Mouse (Mus musculus): ENCODE results near the gene Ica1. TPM values are rescaled to one million over a fixed set of nuclear protein-coding genes. Genes with fewer than 3 reads are reported as not detected.
A peak's percentile ranks its signal among the peaks of the same experiment; 100 is the strongest.

The Ica1 gene
- polyA plus RNA-seq, 1 experiment from 2014 or later, result 14.5 TPM

- no peaks in the 10 kb centered on the region for H3K9me3 ChIP-seq (ENCODE audit: control insufficient read depth, low read length)
- no peak overlapping the region for H3K4me2 ChIP-seq
- H3K27ac ChIP-seq (ENCODE audit: low read depth, low read length), result no peak overlapping the region
- no peaks in the 10 kb centered on the region for H3K36me3 ChIP-seq (ENCODE audit: control insufficient read depth, insufficient read depth, low read length)
- H3K9ac ChIP-seq (ENCODE audit: low read depth, low read length), result no peak overlapping the region
- H3K4me1 ChIP-seq (replicated peaks; ENCODE audit: control insufficient read depth, insufficient read depth, low read length), result no peaks in the 10 kb centered on the region; the same call in 1 of the 2 replicates
- no peaks in the 10 kb centered on the region for H3K27me3 ChIP-seq (replicated peaks; ENCODE audit: control insufficient read depth, insufficient read depth, low read length)
- ATAC-seq (replicated peaks; ENCODE audit: low FRiP score), result no peak
- H3K4me3 ChIP-seq (ENCODE audit: low read depth, low read length), result no peak overlapping the region
- no peak for DNase-seq (ENCODE audit: low spot score)
Measured at GRCm38 (mm10) chr6:8736493-8736820, 41.8 kb downstream of the Ica1 start.

- Histone ChIP-seq H3K36me3 (ENCODE audit: control insufficient read depth, insufficient read depth, low read length) (no peaks in the 10 kb centered on the region), H3K9ac (ENCODE audit: low read depth, low read length) (no peak overlapping the region), H3K4me2 (no peak overlapping the region), H3K4me1 (replicated peaks; ENCODE audit: control insufficient read depth, insufficient read depth, low read length) (no peaks in the 10 kb centered on the region; the same call in 1 of the 2 replicates), H3K4me3 (ENCODE audit: low read depth, low read length) (no peak overlapping the region), H3K27ac (ENCODE audit: low read depth, low read length) (no peak overlapping the region), H3K9me3 (ENCODE audit: control insufficient read depth, low read length) (no peaks in the 10 kb centered on the region), H3K27me3 (replicated peaks; ENCODE audit: control insufficient read depth, insufficient read depth, low read length) (no peaks in the 10 kb centered on the region)
- ATAC-seq (replicated peaks; ENCODE audit: low FRiP score) (peak; percentile 56; the same call in 1 of the 2 replicates), DNase-seq (ENCODE audit: low spot score) (no peak)
- WGBS, result 66% methylated on average over 8 of the region's 8 CpGs
Measured at GRCm38 (mm10) chr6:8735657-8736492, 42.4 kb downstream of the Ica1 start.

GRCm38 (mm10) chr6:8735044-8735443 is 43.2 kb downstream of the Ica1 start:
- Histone ChIP-seq H3K9me3 (ENCODE audit: control insufficient read depth, low read length) (no peaks in the 10 kb centered on the region), H3K27ac (ENCODE audit: low read depth, low read length) (no peak overlapping the region), H3K9ac (ENCODE audit: low read depth, low read length) (no peak overlapping the region), H3K4me3 (ENCODE audit: low read depth, low read length) (no peak overlapping the region), H3K4me2 (no peak overlapping the region), H3K4me1 (replicated peaks; ENCODE audit: control insufficient read depth, insufficient read depth, low read length) (no peaks in the 10 kb centered on the region; the same call in 1 of the 2 replicates), H3K27me3 (replicated peaks; ENCODE audit: control insufficient read depth, insufficient read depth, low read length) (no peaks in the 10 kb centered on the region), H3K36me3 (ENCODE audit: control insufficient read depth, insufficient read depth, low read length) (no peaks in the 10 kb centered on the region)
- DNase-seq (ENCODE audit: low spot score) (no peak), ATAC-seq (replicated peaks; ENCODE audit: low FRiP score) (no peak)
- 84% methylated on average over 3 of the region's 3 CpGs for WGBS

- ATAC-seq (replicated peaks; ENCODE audit: low FRiP score) (no peak), DNase-seq (ENCODE audit: low spot score) (no peak)
- Histone ChIP-seq H3K4me3 (ENCODE audit: low read depth, low read length) (no peak overlapping the region), H3K4me2 (no peak overlapping the region), H3K9ac (ENCODE audit: low read depth, low read length) (no peak overlapping the region), H3K4me1 (replicated peaks; ENCODE audit: control insufficient read depth, insufficient read depth, low read length) (no peaks in the 10 kb centered on the region; the same call in 1 of the 2 replicates), H3K36me3 (ENCODE audit: control insufficient read depth, insufficient read depth, low read length) (no peaks in the 10 kb centered on the region), H3K27me3 (replicated peaks; ENCODE audit: control insufficient read depth, insufficient read depth, low read length) (no peaks in the 10 kb centered on the region), H3K27ac (ENCODE audit: low read depth, low read length) (no peak overlapping the region), H3K9me3 (ENCODE audit: control insufficient read depth, low read length) (no peaks in the 10 kb centered on the region)
- WGBS, result 61% methylated on average over 5 of the region's 5 CpGs
Measured at GRCm38 (mm10) chr6:8732492-8732891, 45.8 kb downstream of the Ica1 start.

- no peaks in the 10 kb centered on the region; the same call in 1 of the 2 replicates for H3K4me1 ChIP-seq (replicated peaks; ENCODE audit: control insufficient read depth, insufficient read depth, low read length)
- DNase-seq (ENCODE audit: low spot score) (peak; percentile 32), ATAC-seq (replicated peaks; ENCODE audit: low FRiP score) (0 out of 2 replicates have a peak, but pooled peaks have one; percentile 52)
- no peak overlapping the region; the same call in 1 of the 2 replicates for H3K27ac ChIP-seq (ENCODE audit: low read depth, low read length)
- H3K27me3 ChIP-seq (replicated peaks; ENCODE audit: control insufficient read depth, insufficient read depth, low read length), result no peaks in the 10 kb centered on the region
- no peak overlapping the region for H3K4me3 ChIP-seq (ENCODE audit: low read depth, low read length)
- no peak overlapping the region for H3K4me2 ChIP-seq
- WGBS, result 53% methylated on average over 4 of the region's 4 CpGs
- no peak overlapping the region for H3K9ac ChIP-seq (ENCODE audit: low read depth, low read length)
- H3K9me3 ChIP-seq (ENCODE audit: control insufficient read depth, low read length), result no peaks in the 10 kb centered on the region
- no peaks in the 10 kb centered on the region for H3K36me3 ChIP-seq (ENCODE audit: control insufficient read depth, insufficient read depth, low read length)
Measured at GRCm38 (mm10) chr6:8731656-8732191, 46.6 kb downstream of the Ica1 start.

GRCm38 (mm10) chr6:8730433-8730832 is 47.9 kb downstream of the Ica1 start:
- DNase-seq (ENCODE audit: low spot score), result no peak
- Histone ChIP-seq H3K9ac (ENCODE audit: low read depth, low read length) (no peak overlapping the region), H3K9me3 (ENCODE audit: control insufficient read depth, low read length) (no peaks in the 10 kb centered on the region), H3K27ac (ENCODE audit: low read depth, low read length) (no peak overlapping the region), H3K36me3 (ENCODE audit: control insufficient read depth, insufficient read depth, low read length) (no peaks in the 10 kb centered on the region), H3K27me3 (replicated peaks; ENCODE audit: control insufficient read depth, insufficient read depth, low read length) (no peaks in the 10 kb centered on the region), H3K4me3 (ENCODE audit: low read depth, low read length) (no peak overlapping the region), H3K4me2 (no peak overlapping the region), H3K4me1 (replicated peaks; ENCODE audit: control insufficient read depth, insufficient read depth, low read length) (no peaks in the 10 kb centered on the region; the same call in 1 of the 2 replicates)
- WGBS, result 76% methylated on average over 2 of the region's 2 CpGs
- no peak for ATAC-seq (replicated peaks; ENCODE audit: low FRiP score)

GRCm38 (mm10) chr6:8727806-8728205 is 50.5 kb downstream of the Ica1 start:
- Histone ChIP-seq H3K36me3 (ENCODE audit: control insufficient read depth, insufficient read depth, low read length) (no peaks in the 10 kb centered on the region), H3K4me1 (replicated peaks; ENCODE audit: control insufficient read depth, insufficient read depth, low read length) (no peaks in the 10 kb centered on the region), H3K27me3 (replicated peaks; ENCODE audit: control insufficient read depth, insufficient read depth, low read length) (no peaks in the 10 kb centered on the region), H3K9ac (ENCODE audit: low read depth, low read length) (no peak overlapping the region), H3K27ac (ENCODE audit: low read depth, low read length) (no peak overlapping the region), H3K4me3 (ENCODE audit: low read depth, low read length) (no peak overlapping the region), H3K4me2 (no peak overlapping the region), H3K9me3 (ENCODE audit: control insufficient read depth, low read length) (no peaks in the 10 kb centered on the region)
- ATAC-seq (replicated peaks; ENCODE audit: low FRiP score), result no peak
- 86% methylated on average over 8 of the region's 8 CpGs for WGBS
- DNase-seq (ENCODE audit: low spot score), result peak; percentile 9

- H3K4me2 ChIP-seq, result no peak overlapping the region
- no peak overlapping the region for H3K4me3 ChIP-seq (ENCODE audit: low read depth, low read length)
- no peaks in the 10 kb centered on the region for H3K27me3 ChIP-seq (replicated peaks; ENCODE audit: control insufficient read depth, insufficient read depth, low read length)
- no peaks in the 10 kb centered on the region for H3K9me3 ChIP-seq (ENCODE audit: control insufficient read depth, low read length)
- 82% methylated on average over 1 of the region's 1 CpGs for WGBS
- H3K27ac ChIP-seq (ENCODE audit: low read depth, low read length), result no peak overlapping the region
- H3K4me1 ChIP-seq (replicated peaks; ENCODE audit: control insufficient read depth, insufficient read depth, low read length), result no peaks in the 10 kb centered on the region
- H3K36me3 ChIP-seq (ENCODE audit: control insufficient read depth, insufficient read depth, low read length), result no peaks in the 10 kb centered on the region
- no peak for ATAC-seq (replicated peaks; ENCODE audit: low FRiP score)
- H3K9ac ChIP-seq (ENCODE audit: low read depth, low read length), result no peak overlapping the region
- DNase-seq (ENCODE audit: low spot score), result no peak
Measured at GRCm38 (mm10) chr6:8725610-8726009, 52.7 kb downstream of the Ica1 start.

- 75% methylated on average over 2 of the region's 2 CpGs for WGBS
Measured at GRCm38 (mm10) chr6:8719692-8720091, 58.6 kb downstream of the Ica1 start.

More at GRCm38 (mm10) chr6:8719692-8720091, 58.6 kb downstream of the Ica1 start:
- ATAC-seq (replicated peaks; ENCODE audit: low FRiP score) (no peak), DNase-seq (ENCODE audit: low spot score) (no peak)
- no peak overlapping the region for H3K27ac ChIP-seq (ENCODE audit: low read depth, low read length)
- H3K4me1 ChIP-seq (replicated peaks; ENCODE audit: control insufficient read depth, insufficient read depth, low read length), result no peaks in the 10 kb centered on the region
- H3K4me2 ChIP-seq, result no peak overlapping the region
- H3K27me3 ChIP-seq (replicated peaks; ENCODE audit: control insufficient read depth, insufficient read depth, low read length), result no peaks in the 10 kb centered on the region
- H3K9ac ChIP-seq (ENCODE audit: low read depth, low read length), result no peak overlapping the region
- no peaks in the 10 kb centered on the region for H3K9me3 ChIP-seq (ENCODE audit: control insufficient read depth, low read length)
- H3K4me3 ChIP-seq (ENCODE audit: low read depth, low read length), result no peak overlapping the region
- H3K36me3 ChIP-seq (ENCODE audit: control insufficient read depth, insufficient read depth, low read length), result no peaks in the 10 kb centered on the region

All from liver, embryonic 11.5 days (tissue).